Mouse (Mus musculus): ENCODE measurements at regions not wholly inside any gene's neighbourhood (a gene's known extent, or its start where the extent isn't known, plus 50 kb on each side); places are given as distances from the start of the nearest gene placed in this dataset.
A peak's percentile ranks its signal among the peaks of the same experiment; 100 is the strongest.

DNA sequence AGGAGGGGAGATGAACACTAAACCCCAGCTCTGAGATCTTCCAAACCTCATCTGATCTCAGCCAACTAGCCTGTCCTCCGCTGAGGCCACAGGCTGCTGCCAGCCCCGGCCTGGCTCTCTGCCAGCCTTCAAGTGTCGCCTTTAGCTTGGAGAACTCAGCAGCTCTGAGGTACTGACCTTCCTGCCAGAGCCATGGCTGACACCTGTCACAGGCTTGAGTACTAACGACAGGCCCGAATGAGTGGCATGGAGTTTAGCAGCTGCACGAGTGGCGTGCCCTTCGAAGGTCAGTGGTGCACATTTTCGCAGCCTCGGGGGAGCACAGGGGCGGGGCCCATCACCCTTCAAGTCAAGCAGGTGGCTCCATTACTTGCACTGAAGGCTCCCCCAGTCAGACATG lies 85.2 kb upstream of the Zfp703 start:
- DNase-seq, result peak; percentile 80

DNA sequence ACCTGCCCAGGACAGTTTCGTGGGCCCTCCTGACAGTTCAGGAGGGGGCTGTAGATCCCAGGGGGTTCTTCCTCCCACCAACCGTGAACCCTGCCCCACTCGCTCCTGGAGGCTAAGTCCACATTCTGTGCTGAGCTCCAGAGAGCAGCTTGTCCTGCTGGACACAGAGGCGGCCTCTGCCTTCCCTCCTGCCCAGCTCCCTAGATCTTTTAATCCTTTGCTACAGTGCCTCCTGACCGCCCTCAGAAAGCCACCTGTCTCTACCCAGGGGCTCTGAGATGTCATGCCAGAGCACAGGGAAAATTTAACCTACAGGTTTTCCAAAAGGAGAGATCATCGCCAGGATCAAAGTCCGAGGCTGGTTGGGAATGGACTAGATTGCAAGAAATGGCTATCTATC lies 84.7 kb upstream of the Zfp703 start:
- DNase-seq, result peak; percentile 51

DNA sequence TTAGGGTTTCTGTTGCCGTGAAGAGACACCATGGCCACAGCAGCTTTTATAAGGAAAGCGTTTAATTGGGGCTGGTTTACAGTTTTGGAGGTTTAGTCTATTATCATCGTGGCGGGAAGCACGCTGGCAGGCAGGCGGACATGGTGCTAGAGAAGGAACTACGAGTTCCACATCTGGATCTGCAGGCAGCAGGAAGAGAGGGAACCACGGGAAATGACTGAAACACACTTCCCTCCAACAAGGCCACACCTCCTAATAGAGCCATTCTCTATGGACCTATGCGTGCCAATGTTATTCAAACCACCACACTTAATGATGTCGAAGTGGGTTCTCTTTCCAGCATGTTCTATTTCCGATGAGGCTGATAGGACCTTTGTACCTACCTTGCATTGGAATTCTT lies 81.3 kb upstream of the Zfp703 start:
- DNase-seq, result no peak

DNA sequence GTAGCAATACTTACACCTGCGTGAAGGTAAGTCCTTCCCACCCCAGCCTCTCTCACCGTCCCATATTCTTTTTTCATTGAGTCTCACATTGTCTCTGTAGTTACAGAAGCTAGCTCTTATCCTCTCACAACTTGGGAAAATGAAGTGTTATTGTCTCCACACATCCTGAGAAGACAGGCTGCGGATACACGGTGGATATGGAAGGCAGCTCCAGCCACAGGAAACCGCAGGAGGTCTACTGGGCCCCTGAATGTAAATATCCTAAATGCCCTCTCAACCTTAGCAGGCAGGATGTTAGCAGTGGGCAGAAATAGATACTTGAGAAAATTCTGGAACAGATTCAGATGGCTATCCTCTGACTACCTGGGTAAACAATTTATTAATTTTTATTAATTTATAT lies 73.8 kb upstream of the Zfp703 start:
- DNase-seq, result no peak

DNA sequence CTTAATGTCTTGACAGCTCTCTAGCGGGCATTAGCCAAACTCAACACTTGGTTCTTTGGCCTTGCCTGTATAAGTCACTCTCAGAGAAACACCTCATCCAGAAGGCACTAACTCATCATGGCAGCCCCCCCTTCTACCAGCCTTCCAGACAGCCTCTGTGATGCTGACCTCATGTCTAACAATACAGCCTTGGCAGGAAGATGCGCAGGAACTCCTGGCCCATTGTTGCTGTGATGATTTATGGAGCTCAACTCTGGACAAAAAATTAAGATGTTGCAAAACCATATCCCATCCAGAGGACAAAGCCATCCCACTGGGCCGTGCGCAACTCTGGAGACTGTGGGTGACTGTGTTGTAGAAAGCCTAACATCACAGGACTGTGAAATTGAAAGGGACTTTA lies 70.9 kb upstream of the Zfp703 start:
- DNase-seq, result no peak

DNA sequence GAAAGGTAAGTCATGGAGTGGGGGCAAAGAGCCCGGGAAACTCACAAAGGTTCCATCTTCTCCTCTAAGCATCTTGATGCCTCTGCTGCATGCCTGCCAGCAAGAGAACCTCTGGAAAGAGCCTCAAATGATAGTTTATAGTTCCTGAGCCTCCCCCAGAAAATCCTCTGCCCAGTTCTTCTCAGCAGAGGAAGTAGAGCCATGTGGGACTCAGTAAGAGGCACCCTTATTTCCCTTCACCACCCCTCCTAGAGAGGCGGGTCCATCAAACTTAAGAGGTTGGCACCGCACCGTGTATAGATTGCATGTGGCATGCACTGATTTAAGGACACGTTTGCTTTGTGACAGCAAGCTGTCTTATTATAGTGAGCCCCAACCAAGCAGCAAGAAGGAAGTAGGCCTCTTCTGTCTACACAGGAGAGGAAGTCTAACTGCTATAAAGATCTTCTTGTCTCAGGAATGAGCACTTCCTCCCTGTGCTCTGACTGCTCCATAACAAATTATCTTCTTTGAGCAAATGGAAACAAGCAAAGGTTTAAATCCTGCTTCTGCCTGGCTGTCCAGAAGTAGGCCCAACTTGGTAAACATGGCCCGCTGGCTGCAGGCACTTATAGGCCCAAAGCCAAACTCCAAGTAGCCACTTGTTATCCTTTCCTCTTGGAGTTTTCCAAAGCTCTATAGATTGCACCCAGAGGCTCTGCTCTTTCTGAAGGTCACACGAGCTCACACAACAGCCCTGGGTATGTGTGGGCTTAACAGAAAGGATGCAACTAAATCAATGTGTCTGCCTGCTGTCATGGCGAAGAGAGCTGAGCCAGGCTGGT lies 69.6 kb upstream of the Zfp703 start:
- DNase-seq, result no peak

DNA sequence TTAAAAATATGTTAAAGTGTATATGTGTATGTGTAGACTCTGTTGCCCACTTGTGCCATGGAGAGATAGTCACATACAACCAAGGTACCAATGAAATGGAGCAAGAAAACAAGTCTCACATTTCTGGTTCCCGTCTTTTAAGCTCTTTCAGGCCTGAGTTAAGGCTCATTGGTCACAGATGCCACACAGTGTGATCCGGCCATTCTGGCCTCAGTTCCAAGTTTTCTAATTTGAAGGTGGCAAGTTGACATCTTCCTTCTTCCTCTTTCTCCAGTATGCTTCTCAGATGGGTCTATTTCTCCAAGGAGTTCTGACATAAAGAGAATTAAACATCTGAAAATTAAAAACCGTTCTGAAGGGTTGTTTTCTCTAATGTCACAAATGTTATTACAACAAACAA lies 66.9 kb upstream of the Zfp703 start:
- no peak for DNase-seq

DNA sequence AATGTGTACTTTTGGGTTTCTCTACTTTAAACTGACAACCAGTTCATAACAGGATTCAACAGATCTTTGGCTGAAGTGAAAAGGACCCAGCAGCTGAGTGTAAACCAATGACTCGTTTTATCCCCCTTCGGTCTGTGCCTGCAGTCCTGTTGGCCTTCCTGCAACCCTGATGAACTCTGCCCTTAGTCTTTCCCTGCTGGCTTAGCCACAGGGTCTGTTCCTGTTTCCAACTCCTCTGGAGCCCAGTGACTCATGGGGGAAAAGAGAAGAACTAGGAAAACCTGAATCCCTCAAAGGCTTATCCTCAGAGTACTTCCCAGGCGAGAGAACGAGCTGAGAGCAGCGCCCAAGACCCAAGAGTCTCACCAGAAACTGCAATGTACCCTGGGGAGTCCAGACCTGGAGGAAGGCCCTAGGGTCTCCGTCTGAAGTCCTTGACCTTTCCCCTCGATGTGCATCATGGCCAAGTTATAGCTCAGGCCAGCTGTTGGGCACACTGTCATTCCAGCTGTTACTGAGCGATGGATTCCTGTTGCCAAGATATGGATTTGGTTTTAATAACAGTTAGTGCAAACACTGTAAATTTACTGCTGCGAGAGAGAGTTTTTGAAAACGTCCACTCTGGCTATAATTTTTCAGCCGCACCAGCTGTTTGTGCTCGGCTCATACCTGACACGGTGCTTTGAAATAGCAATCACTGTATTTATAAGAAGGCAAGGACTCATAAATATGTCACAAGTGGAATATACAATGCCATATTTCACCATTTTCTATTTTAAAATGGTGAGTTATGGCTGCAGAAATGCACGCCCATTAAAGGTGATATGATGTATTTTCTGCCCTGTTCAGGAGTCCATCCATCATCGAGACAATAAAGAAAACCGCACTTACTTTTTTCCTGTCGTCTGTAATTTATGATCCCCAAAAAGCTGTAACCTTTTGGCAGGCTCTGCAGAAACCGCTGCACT lies 63.3 kb upstream of the Zfp703 start:
- no peak for DNase-seq

DNA sequence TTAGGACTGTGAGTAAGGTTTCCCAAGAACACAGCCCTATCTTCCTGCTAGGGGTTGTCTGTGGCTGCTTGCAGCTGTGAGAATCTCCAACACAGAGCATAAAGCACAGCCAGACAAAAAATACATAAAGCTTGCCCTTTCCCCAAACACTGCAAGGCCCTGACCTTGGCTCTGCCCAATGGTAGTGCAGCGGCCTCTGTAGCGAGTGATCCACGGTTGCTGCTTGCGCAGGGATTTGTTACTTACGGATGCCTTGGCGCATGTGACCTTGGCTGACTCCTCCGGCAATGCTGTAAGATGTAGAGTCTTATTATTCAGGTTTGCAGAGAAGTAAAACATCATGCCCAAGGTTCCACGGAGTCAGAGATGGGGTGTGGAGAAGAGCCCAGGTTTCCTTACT lies 61.4 kb upstream of the Zfp703 start:
- DNase-seq, result no peak

DNA sequence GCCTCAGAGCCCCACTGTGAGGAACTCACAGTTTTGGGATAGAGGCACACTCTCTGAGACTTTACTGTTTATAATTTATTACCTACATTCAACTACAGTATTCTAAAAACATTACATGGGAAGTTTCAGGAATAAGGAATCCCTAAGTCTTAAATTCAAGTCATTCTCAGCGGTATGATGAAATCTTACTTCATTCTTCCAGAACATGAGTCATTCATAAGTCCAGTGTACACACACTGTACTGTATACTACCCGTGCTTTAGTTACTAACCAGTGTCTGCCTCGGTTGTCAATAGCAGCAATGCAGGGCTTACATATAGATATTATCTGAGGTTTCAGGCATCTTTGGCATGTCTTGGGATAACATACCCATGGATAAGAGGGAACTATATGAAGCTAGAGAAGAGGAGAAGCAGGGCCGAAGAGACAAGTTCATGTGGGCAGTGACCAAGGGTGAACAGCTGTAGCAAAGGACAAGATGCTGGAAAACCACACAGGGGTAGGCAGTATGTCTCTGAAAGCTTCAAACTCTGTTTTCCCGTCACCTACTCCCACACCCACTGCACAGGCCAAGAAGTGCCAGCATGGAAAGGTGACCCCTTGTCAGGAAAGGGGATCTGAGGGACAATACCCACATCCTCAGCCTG lies 55.5 kb upstream of the Zfp703 start:
- no peak for DNase-seq

DNA sequence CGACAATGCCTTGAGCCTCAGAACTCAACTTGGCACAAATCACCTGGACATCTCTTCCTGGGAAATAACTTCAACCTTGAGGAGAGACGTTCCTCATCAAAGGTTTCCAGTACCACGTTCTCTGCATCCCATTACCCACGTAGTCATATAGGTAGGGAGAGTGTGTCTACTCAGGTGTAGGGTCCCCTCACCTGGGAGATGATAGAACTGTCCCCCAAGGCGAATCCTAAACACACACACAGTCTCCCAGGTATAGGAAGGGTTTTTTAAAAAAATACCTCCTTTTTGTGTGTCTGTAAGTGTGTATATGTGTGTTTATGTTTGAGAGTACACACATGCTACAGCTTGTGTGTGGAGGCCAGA lies 55.0 kb upstream of the Zfp703 start:
- DNase-seq, result no peak

DNA sequence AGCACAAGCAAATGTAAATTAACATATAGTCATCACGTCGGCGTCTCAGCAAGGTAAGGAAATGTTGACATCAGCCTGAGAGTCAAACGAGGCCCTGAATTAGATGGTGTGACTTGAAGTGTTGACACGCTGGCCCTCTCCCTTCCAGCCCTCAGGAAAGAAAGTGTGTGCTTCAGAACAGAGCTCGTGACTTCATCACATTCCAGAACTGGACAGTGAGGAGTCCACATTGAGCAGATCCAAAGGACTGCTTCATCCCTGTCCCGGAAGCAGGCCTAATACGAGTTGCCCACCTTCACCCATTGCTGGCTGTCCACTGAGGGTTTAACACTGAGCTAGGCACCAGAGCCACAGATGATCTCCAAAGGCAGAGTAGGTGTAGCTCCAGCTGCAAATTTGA lies 54.0 kb upstream of the Zfp703 start:
- DNase-seq, result no peak

Data from cerebellum, adult 11-12 months (tissue).